Mouse (Mus musculus): ENCODE results near the gene Cx3cr1.

- TF ChIP-seq TAL1 (IDR thresholded peaks at IDR 0.05; ENCODE audit: low read length) (no peak), GATA1 (IDR thresholded peaks at IDR 0.05; ENCODE audit: low read length) (no peak)
These were observed 46.4 kb downstream of the Cx3cr1 start, which contains the start of gene Xirp1 for GRCm38 (mm10) chr9:120023086-120023811.
